Mouse (Mus musculus) MN1 (cell line): Measurements from ENCODE around the gene 4930412O13Rik.

ENCODE experiments used
- DNase-seq: peaks from one replicate; pipeline ENCODE4 v3.0.0-alpha.2; 2016; ENCODE audit warnings: low spot score

The 4930412O13Rik gene

DNA sequence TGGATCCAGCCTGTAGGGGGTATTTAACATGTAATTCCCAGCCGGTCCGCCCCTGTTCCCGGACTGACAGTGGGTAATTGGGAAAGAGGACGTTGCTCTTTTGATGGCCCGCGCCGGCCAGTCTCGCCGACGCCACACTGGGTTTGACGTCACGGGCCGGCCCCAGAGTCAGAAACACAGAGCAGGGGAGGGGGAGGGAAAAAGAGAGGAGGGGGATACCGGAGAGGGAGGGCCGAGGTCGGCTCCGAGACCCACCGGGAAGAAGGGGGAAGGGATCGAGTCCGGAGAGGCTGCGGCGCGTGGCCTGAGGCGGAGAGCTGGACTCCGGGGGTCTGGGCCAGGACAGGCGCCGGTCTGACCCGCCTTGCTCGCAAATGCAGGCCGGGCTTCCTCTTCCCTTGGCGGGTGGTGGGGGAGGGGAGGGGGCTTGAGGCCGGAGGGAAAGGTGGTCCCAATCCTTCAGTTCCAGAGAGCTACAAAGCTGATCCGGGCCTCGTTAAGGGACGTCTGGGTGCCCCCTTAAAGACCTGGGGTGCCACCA, at the start of gene 4930412O13Rik:
TSS of gene 4930412O13Rik (plus strand) at position 202 of the 541 bp plus-strand sequence.
- peak; percentile 52 for DNase-seq

DNA sequence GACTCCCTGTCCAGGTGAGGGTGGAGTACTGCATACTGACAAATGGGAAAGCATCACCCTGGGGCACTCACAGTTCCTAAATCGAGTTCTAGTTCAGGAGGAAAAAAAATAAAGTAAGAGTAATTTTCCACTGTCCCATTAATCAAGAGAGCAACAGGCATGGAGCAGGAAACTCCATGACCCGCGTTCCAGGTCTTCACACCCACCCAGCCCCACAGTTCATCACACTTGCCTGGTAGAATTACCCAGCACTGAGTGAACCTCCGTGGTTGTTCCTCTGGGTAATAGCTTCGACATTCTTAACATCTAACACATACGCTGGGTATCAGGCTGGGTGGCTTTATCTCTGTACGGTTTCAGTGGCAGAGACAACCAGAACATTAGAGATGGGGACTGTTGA, 47.3 kb upstream of the 4930412O13Rik start:
- DNase-seq: no peak

DNA sequence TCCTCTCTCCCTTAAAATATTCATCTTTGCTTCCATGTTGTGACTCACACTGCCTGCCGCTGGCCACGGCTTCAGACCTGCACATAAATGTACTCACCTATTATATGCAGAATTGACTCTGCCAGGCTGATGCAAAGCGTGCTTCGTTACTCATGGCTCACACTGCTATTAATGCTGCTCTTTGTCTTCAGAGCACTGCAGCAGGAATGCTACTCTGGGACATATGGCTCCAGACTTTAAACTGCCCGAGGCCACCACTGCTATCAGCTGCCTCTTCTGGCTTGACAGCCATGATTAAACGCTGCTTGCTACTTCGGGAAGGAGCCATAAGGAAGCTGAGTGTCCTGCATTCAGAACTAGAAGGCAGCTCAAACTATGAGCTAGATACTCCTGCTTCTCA, 45.9 kb upstream of the 4930412O13Rik start:
- no peak for DNase-seq

DNA sequence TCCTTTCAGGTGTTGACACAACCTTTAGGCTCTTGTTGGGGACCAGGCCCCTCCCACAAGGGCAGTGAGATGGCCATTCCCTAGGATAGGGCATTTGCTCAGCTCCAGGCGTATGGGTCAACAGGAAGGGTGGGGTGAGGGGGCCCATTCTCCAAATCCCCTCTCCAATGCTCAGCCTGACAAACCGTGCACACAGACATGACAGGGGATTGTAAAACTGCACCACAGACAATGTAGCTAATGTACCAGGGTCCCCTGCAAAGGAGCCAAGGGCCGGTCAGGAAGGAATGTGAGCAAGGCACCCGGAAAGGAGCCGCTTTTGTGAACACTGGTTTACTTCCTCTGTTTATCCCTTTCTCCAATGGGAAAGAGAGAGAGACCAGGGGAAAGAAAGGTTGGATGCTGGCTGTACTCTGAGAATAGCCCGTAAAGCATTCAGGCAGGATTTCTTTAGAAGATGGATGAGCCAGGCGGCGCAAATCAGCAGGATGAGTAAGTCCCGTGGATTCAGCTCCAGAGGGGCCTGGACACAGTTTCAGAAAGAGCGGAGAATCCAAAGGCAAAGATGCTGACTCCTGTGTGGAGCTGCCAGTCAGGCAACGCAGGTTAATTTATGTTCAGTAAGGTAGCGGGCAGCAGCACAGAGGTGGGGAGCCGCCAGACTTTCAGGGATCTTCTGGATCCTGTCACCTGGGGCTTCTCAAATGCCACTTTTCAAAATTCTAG, 28.0 kb upstream of the 4930412O13Rik start:
- no peak for DNase-seq

DNA sequence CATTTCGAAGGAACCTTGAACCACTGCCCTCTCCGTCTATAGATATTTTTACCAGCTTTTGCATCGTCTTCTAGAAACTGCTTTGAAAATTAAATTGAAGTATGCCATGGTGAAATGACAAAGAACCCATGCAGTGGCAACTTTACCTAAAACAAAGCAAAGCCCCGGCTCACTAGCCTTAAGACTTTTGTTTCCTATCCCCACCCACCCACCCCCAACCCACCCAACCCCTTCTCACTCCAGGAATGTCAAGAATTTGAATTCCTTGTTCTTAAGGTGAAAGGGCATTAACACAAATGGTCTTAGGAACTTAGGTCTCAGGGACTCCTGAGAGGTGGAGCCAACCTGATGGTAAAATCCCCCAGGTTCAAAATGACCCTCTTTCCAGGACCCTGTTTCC, 25.2 kb upstream of the 4930412O13Rik start:
- DNase-seq: no peak

DNA sequence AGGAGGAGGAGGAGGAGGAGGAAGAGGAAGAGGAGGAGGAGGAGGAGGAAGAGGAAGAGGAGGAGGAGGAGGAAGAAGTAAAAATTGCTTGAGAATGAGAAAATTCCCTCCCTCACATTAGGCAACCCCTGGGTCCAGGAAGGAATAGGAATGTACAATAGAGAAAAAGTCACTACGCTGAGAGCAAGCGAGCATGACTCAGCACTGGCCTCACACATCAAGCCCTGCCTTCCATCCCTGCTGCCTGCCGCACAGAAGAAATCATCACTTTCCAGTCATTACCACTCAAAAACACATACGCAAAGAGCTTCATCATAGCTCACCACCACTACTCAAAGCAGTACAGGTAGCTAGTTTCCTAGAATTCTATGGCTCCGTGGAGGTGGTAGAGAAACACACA, 20.4 kb upstream of the 4930412O13Rik start:
- no peak for DNase-seq

DNA sequence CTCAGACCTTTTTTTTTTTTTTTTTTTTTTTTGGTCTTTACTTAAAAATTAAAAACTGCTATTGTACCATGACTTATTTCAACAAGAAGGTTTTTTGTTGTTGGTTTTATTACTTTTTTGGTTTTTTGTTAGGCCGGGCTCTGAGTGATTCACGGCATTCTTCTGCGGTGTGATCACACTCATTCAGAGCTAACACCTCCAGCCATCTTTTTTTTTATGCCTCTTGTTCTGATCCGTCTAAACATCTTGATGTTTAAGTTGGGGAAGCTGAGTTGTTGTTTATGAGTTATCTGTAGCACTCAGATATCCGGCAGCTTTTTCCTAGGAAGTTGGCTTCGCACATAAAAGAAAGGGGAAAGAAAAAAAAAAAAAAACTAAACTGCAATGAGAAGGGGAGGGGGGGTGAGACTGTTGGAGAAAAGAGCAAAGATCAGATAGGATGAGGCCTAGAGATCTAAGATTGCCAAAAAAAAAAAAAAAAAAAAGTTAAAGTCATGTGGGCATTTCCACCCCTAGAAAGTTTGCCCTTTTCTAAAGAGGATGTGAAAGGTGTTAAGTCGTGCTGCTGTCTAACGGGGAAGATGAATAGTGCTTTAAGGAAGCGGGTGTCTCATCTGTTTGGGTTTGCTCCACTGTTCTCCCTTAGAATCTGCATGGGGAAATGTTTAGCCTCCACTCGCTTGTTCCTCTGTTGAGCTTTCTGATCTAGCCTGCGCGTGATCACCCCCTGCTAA, 13.8 kb upstream of the 4930412O13Rik start:
- no peak for DNase-seq

DNA sequence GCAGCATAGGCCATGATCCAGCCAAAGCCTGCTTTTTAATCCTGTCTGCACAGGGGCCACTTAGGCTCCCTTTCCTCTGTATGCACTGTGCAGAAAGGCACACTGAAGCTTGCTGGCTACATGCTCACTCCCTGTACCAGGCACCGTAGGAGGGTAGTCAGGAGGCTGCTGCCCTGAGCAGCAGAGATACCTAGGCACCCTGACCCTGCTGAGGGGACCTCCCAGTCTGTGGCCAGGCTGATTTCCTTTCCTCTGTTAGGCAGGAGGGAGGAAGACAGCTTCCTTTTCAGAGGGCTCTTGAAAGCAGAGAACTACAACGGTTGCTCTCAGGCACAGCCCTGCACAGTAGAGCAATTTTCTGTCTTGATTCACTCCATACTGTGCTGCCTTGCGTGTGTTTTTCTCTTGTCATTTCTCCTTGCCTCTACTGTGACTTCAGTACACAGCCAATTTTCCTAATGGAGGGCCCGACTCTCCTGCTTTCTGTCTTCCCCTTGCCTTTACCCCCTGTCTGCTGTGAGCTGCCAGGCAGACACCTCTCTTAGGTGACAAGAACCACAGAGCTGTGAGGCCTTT, 9.8 kb upstream of the 4930412O13Rik start:
- DNase-seq: no peak

DNA sequence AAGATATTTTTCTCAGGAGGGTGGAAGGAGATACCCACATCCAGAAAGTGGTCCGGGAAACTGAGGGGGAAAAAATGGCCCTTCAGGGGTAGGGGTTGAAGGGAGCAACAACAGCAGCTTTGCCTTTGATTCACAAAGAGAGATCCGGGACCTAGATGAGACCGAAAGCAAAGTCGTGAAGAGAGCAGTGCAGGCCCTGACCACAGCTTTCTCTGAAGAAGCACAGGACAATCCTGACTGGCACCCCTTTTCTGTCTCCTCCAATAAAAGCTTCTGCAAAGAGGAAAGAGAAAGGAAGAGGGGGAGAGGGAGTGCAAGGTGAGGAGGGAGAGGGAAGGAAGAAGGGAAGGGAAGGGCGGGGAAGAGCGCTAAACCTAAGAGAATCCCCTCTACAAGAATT, 9.3 kb upstream of the 4930412O13Rik start:
- no peak for DNase-seq

DNA sequence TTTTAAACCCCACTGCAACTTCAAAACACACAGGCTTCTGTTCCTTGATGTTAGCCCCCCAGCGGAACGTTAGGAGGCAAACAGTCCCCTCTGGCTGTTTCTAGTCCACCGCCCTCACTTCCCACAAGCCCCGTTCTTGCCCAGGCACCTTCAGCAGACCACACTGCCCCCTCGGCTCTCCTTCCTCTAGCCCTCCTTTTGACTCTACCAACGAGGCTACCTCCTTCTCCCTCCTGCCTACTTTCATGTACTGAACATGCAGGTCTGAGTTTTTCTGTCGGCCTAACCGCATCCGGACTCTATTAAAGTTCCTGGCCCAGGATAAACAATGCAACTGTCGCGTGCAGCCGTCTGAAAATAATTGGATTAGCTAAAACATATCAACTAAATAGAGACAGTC, 8.4 kb upstream of the 4930412O13Rik start:
- DNase-seq: no peak

DNA sequence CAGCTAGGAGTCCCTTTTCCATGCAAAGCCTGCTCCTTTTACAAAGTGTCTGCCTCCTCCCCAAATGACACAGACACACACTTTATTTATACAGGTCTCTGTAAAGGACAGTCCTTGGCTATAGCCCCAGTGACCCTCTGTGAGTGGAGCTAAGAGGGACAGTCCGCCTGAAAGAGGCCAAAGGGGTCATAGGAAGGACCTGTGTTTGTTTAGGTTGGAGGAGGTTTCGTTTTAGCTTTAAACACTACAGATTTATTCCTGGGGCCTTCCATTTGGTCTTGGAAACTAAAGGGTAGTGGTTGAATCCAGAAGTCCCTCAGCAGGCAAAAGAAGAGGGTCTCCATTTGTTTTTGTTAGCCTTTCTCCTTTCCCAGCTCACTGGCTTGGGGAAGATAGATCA, 7.3 kb upstream of the 4930412O13Rik start:
- DNase-seq: no peak

DNA sequence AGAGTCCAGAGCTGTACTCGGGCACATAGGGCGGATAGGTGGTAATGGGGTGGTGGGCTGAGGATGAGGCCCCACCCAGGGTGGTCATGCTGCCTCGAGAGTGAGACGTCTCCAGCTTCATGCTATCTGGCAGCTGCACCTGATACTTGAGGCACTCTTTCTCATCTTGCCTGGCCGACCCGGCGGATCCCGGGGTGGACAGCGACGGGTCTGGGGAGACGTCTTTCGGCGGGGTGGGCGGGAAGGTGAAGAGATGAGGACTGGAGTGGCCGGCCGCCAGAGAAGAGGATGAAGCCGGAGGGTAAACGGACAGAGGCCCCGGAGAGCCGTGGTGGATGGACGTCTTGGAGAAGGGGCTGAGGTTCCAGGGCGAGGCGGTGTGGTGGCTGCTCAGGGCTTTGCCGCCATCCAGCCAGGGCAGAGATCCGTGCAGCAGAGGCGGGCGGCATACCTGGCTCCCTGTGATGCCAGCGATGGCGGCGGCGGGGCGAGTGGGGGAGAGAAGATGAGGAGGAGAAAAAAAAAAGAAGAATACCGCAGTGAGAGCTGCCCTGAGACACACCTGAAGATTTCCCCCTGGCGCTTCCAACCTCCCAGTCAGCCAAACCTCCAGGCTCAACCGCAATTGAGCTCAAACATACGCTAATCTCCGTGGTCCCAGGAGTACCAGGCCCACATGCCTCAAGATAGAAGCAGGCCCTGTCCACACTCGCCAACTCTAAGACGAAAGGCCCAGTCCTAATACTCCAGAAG, 6.4 kb upstream of the 4930412O13Rik start:
- DNase-seq: no peak

DNA sequence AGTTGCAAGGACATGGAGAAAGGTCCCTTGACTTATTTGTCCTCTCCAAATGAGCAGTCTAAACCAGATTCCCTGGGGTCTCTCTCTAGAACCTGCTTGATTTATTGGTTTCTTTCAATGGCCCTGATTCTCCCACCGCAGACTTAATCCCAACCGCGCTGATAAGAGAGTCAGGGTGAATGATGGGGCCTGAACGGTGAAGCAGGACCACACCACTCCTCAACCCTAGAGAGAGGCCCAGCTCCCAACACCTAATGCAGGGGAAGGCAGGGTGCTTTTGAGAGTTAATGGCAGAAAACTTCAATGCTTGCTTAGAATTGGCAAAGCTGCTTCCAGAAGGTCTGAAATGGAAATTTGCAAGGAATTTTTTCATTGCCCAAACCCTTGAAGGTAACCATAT, 5.8 kb upstream of the 4930412O13Rik start:
- DNase-seq: no peak

DNA sequence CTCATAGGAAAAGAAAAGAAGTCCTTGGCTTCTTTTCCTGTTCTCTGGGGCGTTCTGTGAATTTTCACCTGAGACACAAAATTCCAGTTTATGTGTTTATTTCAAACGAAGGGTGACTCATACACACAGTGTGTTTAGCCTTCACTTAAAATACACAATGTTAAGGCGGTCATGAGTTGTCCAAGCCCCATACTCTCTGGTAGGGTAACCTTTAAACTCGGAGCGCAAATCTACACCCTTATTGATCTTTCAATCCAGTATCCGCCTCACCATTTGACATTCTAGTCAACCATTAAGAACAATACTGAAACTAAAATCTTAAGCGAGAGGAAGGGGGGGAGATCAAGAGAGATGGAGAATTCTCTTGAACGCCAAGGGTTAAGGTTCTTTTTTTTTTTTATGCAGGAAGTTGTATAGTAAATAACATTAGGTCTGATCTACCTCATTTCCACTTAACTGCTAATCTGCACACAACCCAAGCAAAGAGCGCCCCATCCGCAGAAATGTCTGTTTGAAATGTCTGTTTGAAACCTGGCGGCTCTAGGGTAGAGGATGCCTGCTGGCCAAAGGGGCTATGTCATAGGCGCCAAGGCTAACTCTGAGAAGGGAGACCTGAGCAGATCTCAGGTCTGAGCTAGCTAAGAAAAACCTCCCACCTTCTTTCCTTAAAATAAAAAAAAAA, 5.2 kb upstream of the 4930412O13Rik start:
- DNase-seq: no peak

DNA sequence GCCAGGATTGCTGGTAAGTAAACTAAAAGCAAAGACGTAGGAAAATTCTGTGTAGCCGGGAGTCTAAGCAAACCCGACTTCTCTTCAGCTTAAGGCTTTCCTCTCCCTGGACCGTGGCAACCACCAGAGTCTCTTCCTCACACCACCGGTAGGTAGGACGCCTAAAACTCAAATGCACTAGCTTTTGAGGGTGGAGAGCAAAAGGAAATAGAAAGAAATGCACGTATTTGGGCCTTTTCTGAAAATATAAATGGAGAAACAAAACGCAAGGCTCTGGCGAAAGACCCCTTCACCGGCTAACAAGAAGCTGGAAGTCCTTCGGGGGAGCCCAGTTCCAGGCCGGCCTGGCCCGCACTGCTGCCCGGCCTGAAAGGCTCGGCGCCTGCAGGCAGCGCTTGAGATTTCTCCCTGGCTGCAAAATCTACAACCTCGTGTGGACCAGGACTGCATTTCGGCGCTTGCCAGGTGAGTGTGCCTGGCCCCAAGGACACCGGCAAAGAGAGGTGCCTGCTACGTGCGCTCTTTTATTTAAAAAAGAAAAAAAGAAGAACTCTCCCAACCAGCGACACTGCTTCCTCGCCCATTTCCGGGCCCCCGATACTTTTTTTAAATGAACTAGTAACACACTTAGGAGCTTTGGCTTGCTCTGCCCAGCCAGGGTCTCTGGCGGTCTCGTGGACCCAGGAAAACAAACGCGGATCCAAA, 4.3 kb upstream of the 4930412O13Rik start:
- no peak for DNase-seq

DNA sequence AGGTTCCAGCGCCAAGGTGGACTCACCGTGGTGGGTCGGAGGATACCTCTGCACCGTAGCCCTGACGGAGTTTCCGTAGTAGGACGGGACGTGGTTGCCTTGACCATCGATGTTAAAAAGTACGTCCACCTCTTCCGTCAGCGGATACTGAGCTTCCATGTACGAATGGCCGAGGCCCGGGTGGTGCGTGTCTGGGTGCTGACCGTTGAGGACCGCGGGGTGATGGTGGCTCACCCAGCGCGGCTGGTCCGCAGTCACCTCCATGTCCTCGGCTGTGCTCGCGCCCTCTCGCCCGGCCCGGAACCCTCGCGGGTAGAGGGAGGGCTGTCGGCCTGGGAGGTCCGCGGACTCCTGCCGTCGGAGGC, 3.7 kb upstream of the 4930412O13Rik start:
- DNase-seq: no peak

DNA sequence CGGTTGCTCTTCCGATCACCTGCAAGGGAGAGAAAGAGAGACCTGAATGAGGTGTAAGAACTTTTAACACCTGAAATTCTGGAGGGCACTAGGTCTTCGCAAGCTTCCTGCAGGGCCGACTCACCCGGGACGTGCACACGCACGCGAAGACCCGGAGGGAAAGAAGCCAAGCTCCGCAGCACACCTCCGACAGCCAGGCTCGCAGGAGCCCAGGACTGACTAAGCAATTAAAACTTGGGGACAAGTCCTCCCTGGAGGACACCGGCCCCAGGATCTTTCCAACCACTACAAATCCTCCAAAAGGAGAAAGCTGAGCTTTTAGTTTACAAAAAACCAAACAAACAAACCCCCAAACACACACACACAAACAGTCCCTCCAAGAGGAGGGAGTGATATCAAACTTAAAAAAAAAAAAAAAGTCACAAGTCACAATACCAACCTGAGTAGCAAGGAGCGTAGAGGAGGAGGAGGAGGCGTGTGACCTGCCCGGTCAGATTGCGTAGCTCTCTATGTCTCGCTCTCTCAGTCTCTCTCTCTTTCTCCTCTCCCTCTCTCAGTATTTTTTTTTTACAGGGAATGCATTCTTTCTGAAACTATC, 3.0 kb upstream of the 4930412O13Rik start:
- no peak for DNase-seq

DNA sequence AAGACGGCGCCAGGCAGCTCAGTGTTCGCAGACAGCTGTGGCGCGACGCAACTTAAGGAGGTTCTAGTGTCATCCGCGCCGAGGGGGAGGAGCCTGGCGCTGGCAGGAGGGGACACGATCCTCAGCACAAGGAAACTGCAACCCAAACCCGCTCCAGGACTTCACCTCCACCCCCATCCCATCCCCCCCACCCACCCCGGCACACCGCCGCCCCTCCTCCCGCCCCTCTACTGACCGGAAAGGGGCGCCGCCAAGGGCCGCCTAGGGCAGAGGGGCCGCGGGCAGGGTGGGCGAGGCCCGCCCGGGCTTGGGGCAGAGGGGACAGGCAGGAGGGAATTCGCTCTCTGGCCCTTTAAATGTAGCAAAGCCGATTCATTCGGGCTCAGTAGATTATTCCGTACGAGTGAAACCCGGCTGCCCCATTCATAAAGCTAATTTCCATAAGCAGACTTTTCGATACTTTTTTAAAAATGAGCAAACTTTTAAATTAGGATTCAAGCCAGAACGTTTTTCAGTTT, 2.4 kb upstream of the 4930412O13Rik start:
- DNase-seq: peak; percentile 58

DNA sequence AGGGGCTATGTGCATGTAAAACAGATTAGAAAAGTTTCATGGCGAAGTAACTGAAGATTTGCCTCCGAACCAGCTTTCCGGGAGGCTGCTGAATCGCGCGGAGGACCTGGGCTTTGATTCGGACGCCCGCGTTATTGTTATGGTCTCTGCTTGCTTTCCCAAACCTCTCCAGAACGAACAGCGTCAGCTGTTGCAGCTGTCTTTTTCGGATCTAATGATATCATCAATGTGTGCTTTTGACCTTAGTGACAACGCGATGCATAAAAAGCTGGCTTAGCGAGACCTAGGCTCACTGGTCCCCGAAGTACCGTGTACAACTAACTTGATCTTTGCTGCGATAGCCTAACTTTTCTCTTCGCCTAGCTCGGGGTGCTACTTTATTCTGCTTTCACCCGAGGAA, 2.0 kb upstream of the 4930412O13Rik start:
- peak; percentile 49 for DNase-seq

DNA sequence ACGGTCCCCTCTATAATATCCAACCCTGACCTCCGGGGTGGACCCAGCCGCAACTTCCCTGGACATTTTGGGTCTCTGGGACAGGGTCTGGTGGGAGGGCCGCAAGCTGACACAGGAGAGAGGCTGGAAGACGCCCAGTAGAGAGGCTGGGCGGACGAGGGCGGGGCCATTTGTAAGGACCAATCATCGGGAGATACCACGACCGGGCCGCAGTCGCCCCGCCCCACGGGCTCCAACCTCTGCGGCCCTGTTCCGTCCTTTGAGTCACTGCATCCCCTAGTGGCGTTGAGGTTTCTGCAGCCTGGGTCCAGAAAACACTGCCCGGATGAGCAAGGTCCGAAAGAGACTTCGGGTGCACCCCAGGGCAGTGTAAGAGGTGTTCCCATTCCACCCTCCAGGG, 1.6 kb upstream of the 4930412O13Rik start:
- peak; percentile 93 for DNase-seq

DNA sequence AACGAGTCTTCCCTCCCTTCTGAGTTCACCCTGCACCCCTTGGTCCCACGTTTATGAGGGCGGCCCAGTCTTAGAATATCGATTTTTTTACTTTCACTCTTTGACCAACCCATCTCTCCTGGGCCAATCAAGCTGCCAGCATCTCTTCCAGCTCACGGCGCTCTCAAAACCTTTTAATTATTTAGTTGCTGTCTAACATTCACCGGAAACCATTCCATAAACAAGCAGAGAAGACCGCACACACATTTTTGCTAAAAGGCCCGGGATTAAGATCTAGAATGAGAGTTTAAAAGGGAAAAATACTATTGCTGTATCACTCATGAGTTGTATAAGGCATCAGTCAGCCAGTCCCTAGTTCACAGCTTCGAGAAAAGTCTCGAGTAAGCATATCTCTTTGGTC, 781 bp upstream of the 4930412O13Rik start:
- peak; percentile 36 for DNase-seq
